Mouse (Mus musculus) skeletal muscle tissue, adult 2 months (tissue): ENCODE measurements around the gene Cyp1a1.
"Not testable (repeated sequence)": the region's sequence is repeated elsewhere in the genome, so short reads cannot be mapped to it uniquely, and the experiment has no call there.

ENCODE experiments used
- DNase-seq: peaks from one replicate; pipeline ENCODE4 v3.0.0-alpha.2; 2012; ENCODE audit warnings: low read depth, low spot score

Cyp1a1 gene

GRCm38 (mm10) chr9:57698466-57699150, 10.9 kb downstream of the Cyp1a1 start:
- no peak for DNase-seq

- no peak for DNase-seq
These were observed 18.8 kb downstream of the Cyp1a1 start for GRCm38 (mm10) chr9:57706496-57706895.

GRCm38 (mm10) chr9:57708068-57708719, 20.5 kb downstream of the Cyp1a1 start, which contains the start of gene Edc3:
Gene Edc3, plus strand, starts transcription at chr9:57708540.
- peak; percentile 59 for DNase-seq

GRCm38 (mm10) chr9:57708720-57709274, 21.1 kb downstream of the Cyp1a1 start:
- no peak for DNase-seq

GRCm38 (mm10) chr9:57710214-57710613, 22.5 kb downstream of the Cyp1a1 start:
- DNase-seq = not testable (repeated sequence)

- DNase-seq = no peak
These were observed 24.5 kb downstream of the Cyp1a1 start for GRCm38 (mm10) chr9:57712194-57712593.

- no peak for DNase-seq
These were observed 30.7 kb downstream of the Cyp1a1 start for GRCm38 (mm10) chr9:57718408-57718807.

- DNase-seq = no peak
These were observed 33.0 kb downstream of the Cyp1a1 start for GRCm38 (mm10) chr9:57720736-57721135.

- no peak for DNase-seq
These were observed 34.6 kb downstream of the Cyp1a1 start for GRCm38 (mm10) chr9:57722371-57722770.

GRCm38 (mm10) chr9:57723315-57723715, 35.6 kb downstream of the Cyp1a1 start:
- peak; percentile 88 for DNase-seq

GRCm38 (mm10) chr9:57723796-57724195, 36.1 kb downstream of the Cyp1a1 start:
- peak; percentile 83 for DNase-seq

- DNase-seq = no peak
These were observed 37.0 kb downstream of the Cyp1a1 start for GRCm38 (mm10) chr9:57724701-57725100.

GRCm38 (mm10) chr9:57728312-57728711, 40.6 kb downstream of the Cyp1a1 start:
- DNase-seq = no peak

GRCm38 (mm10) chr9:57733606-57734005, 45.9 kb downstream of the Cyp1a1 start:
- no peak for DNase-seq

- peak; percentile 57 for DNase-seq
These were observed 52.1 kb downstream of the Cyp1a1 start for GRCm38 (mm10) chr9:57739863-57740262.

GRCm38 (mm10) chr9:57744462-57745091, 56.8 kb downstream of the Cyp1a1 start:
- DNase-seq = peak; percentile 57

GRCm38 (mm10) chr9:57747067-57747466, 59.3 kb downstream of the Cyp1a1 start:
- DNase-seq = no peak

GRCm38 (mm10) chr9:57748137-57748536, 60.4 kb downstream of the Cyp1a1 start:
- DNase-seq = no peak

GRCm38 (mm10) chr9:57748831-57749230, 61.1 kb downstream of the Cyp1a1 start:
- no peak for DNase-seq

- no peak for DNase-seq
These were observed 63.2 kb downstream of the Cyp1a1 start for GRCm38 (mm10) chr9:57750901-57751300.
